Mouse (Mus musculus) ES-Bruce4 (cell line): Measurements from ENCODE around the gene Chchd3.

ENCODE experiments used
- CTCF ChIP-seq: IDR thresholded peaks from one replicate; pipeline ENCODE4 v1.8.1; 2011; ENCODE audit warnings: low read depth, low read length
- EP300 ChIP-seq: IDR thresholded peaks from 2 replicates; pipeline ENCODE4 v1.6.1; 2011; ENCODE audit warnings: low read depth, low read length; ENCODE audit not compliant: insufficient read depth
- POLR2A ChIP-seq: IDR thresholded peaks from one replicate; pipeline ENCODE4 v1.8.1; 2011; ENCODE audit warnings: low read length; ENCODE audit not compliant: insufficient read depth

DNA sequence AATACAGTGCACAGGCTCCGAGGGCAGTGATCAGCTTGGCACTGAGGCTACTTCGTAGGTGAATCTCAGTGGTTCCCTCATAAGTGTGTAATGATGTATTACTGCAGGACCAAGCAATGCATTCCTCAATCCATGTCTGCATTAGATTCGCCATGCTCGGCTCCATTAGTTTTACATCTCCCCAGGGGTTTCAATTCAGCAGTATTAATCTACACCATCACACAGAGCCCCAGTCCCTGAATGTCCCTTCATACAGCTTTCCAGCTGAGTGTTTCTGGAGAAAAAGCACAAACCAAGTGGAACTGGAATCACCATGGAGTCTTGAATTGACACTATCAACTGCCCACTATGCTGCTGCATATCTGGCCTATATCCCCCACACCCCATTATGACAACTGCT, 241.1 kb downstream of the Chchd3 start:
- no peak for TF ChIP-seq POLR2A
- TF ChIP-seq EP300: no peak
- TF ChIP-seq CTCF: no peak
